Mouse (Mus musculus): ENCODE results near the gene Tmem63c. TPM values are rescaled to one million over a fixed set of nuclear protein-coding genes. Genes with fewer than 3 reads are reported as not detected.

The Tmem63c gene
- polyA plus RNA-seq (2014; fragmentation: Nextera tagmentation; extraction: Ambion mirVana), result not detected in 2 replicates

- H3K4me3 ChIP-seq (ENCODE audit: low read depth, low read length), result no peak within 1 kb of the TSS
- H3K4me2 ChIP-seq, result no peak within 1 kb of the TSS
- H3K27ac ChIP-seq (ENCODE audit: low read depth, low read length), result no peak within 1 kb of the TSS
- H3K9ac ChIP-seq (ENCODE audit: low read depth, low read length), result no peak within 1 kb of the TSS
- no peak for DNase-seq (ENCODE audit: low spot score)
- H3K27me3 ChIP-seq (replicated peaks; ENCODE audit: control insufficient read depth, insufficient read depth, low read length), result peaks cover 7% of the 10 kb centered on the region
- no peaks in the 10 kb centered on the region for H3K9me3 ChIP-seq (ENCODE audit: control insufficient read depth, low read length)
- no peaks in the 10 kb centered on the region; the same call in 1 of the 2 replicates for H3K4me1 ChIP-seq (replicated peaks; ENCODE audit: control insufficient read depth, insufficient read depth, low read length)
- WGBS, result 64% methylated on average over 6 of the region's 6 CpGs
- no peak for ATAC-seq (replicated peaks; ENCODE audit: low FRiP score)
- H3K36me3 ChIP-seq (ENCODE audit: control insufficient read depth, insufficient read depth, low read length), result no peaks in the 10 kb centered on the region
These were observed at the start of gene Tmem63c for GRCm38 (mm10) chr12:87021040-87021439. Gene Tmem63c (plus strand): TSS chr12:87021340.

- no peak for DNase-seq (ENCODE audit: low spot score)
- no peak overlapping the region for H3K4me2 ChIP-seq
These were observed 47.9 kb upstream of the Tmem63c start for GRCm38 (mm10) chr12:86973216-86973615.

GRCm38 (mm10) chr12:86973706-86974105 is 47.4 kb upstream of the Tmem63c start:
- ATAC-seq (replicated peaks; ENCODE audit: low FRiP score) (no peak), DNase-seq (ENCODE audit: low spot score) (no peak)
- no peak overlapping the region for H3K4me2 ChIP-seq
- H3K36me3 ChIP-seq (ENCODE audit: control insufficient read depth, insufficient read depth, low read length), result no peaks in the 10 kb centered on the region
- peaks cover 10% of the 10 kb centered on the region for H3K27me3 ChIP-seq (replicated peaks; ENCODE audit: control insufficient read depth, insufficient read depth, low read length)
- H3K9me3 ChIP-seq (ENCODE audit: control insufficient read depth, low read length), result no peaks in the 10 kb centered on the region
- 47% methylated on average over 8 of the region's 8 CpGs for WGBS
- H3K9ac ChIP-seq (ENCODE audit: low read depth, low read length), result no peak overlapping the region
- H3K4me1 ChIP-seq (replicated peaks; ENCODE audit: control insufficient read depth, insufficient read depth, low read length), result peaks cover 16% of the 10 kb centered on the region
- no peak overlapping the region for H3K4me3 ChIP-seq (ENCODE audit: low read depth, low read length)
- no peak overlapping the region for H3K27ac ChIP-seq (ENCODE audit: low read depth, low read length)

More at GRCm38 (mm10) chr12:86973216-86973615, 47.9 kb upstream of the Tmem63c start:
- peaks cover 21% of the 10 kb centered on the region for H3K4me1 ChIP-seq (replicated peaks; ENCODE audit: control insufficient read depth, insufficient read depth, low read length)
- no peaks in the 10 kb centered on the region for H3K9me3 ChIP-seq (ENCODE audit: control insufficient read depth, low read length)
- no peak for ATAC-seq (replicated peaks; ENCODE audit: low FRiP score)
- WGBS, result 63% methylated on average over 7 of the region's 7 CpGs
- peaks cover 9% of the 10 kb centered on the region for H3K27me3 ChIP-seq (replicated peaks; ENCODE audit: control insufficient read depth, insufficient read depth, low read length)
- no peak overlapping the region for H3K9ac ChIP-seq (ENCODE audit: low read depth, low read length)
- H3K27ac ChIP-seq (ENCODE audit: low read depth, low read length), result no peak overlapping the region
- H3K4me3 ChIP-seq (ENCODE audit: low read depth, low read length), result no peak overlapping the region
- H3K36me3 ChIP-seq (ENCODE audit: control insufficient read depth, insufficient read depth, low read length), result no peaks in the 10 kb centered on the region

- Histone ChIP-seq H3K4me3 (ENCODE audit: low read depth, low read length) (peak overlapping the region; percentile 37), H3K4me1 (replicated peaks; ENCODE audit: control insufficient read depth, insufficient read depth, low read length) (peaks cover 9% of the 10 kb centered on the region; the same call in 1 of the 2 replicates), H3K4me2 (peak overlapping the region; percentile 68), H3K27ac (ENCODE audit: low read depth, low read length) (no peak overlapping the region), H3K9me3 (ENCODE audit: control insufficient read depth, low read length) (no peaks in the 10 kb centered on the region), H3K27me3 (replicated peaks; ENCODE audit: control insufficient read depth, insufficient read depth, low read length) (peaks cover 15% of the 10 kb centered on the region), H3K9ac (ENCODE audit: low read depth, low read length) (peak overlapping the region; percentile 27; the same call in 1 of the 2 replicates), H3K36me3 (ENCODE audit: control insufficient read depth, insufficient read depth, low read length) (no peaks in the 10 kb centered on the region)
- DNase-seq (ENCODE audit: low spot score) (peak; percentile 80), ATAC-seq (replicated peaks; ENCODE audit: low FRiP score) (peak; percentile 69)
- WGBS, result 11% methylated on average over 40 of the region's 40 CpGs
These were observed 46.5 kb upstream of the Tmem63c start for GRCm38 (mm10) chr12:86974387-86975288.

- Histone ChIP-seq H3K4me2 (no peak overlapping the region), H3K36me3 (ENCODE audit: control insufficient read depth, insufficient read depth, low read length) (no peaks in the 10 kb centered on the region), H3K9me3 (ENCODE audit: control insufficient read depth, low read length) (no peaks in the 10 kb centered on the region), H3K4me1 (replicated peaks; ENCODE audit: control insufficient read depth, insufficient read depth, low read length) (peaks cover 7% of the 10 kb centered on the region; the same call in 1 of the 2 replicates), H3K9ac (ENCODE audit: low read depth, low read length) (no peak overlapping the region), H3K4me3 (ENCODE audit: low read depth, low read length) (no peak overlapping the region), H3K27ac (ENCODE audit: low read depth, low read length) (no peak overlapping the region), H3K27me3 (replicated peaks; ENCODE audit: control insufficient read depth, insufficient read depth, low read length) (peaks cover 23% of the 10 kb centered on the region)
- ATAC-seq (replicated peaks; ENCODE audit: low FRiP score) (no peak), DNase-seq (ENCODE audit: low spot score) (no peak)
- WGBS, result 41% methylated on average over 10 of the region's 10 CpGs
These were observed 45.4 kb upstream of the Tmem63c start for GRCm38 (mm10) chr12:86975761-86976160.

GRCm38 (mm10) chr12:86976511-86977168 is 44.5 kb upstream of the Tmem63c start:
- ATAC-seq (replicated peaks; ENCODE audit: low FRiP score), result no peak
- no peaks in the 10 kb centered on the region for H3K9me3 ChIP-seq (ENCODE audit: control insufficient read depth, low read length)
- H3K27me3 ChIP-seq (replicated peaks; ENCODE audit: control insufficient read depth, insufficient read depth, low read length), result peaks cover 30% of the 10 kb centered on the region
- WGBS, result 53% methylated on average over 6 of the region's 6 CpGs
- H3K4me1 ChIP-seq (replicated peaks; ENCODE audit: control insufficient read depth, insufficient read depth, low read length), result peaks cover 7% of the 10 kb centered on the region; the same call in 1 of the 2 replicates
- no peak overlapping the region for H3K4me3 ChIP-seq (ENCODE audit: low read depth, low read length)
- no peaks in the 10 kb centered on the region for H3K36me3 ChIP-seq (ENCODE audit: control insufficient read depth, insufficient read depth, low read length)
- no peak for DNase-seq (ENCODE audit: low spot score)
- H3K4me2 ChIP-seq, result no peak overlapping the region
- H3K27ac ChIP-seq (ENCODE audit: low read depth, low read length), result no peak overlapping the region
- no peak overlapping the region for H3K9ac ChIP-seq (ENCODE audit: low read depth, low read length)

GRCm38 (mm10) chr12:86977833-86978232 is 43.3 kb upstream of the Tmem63c start:
- no peak overlapping the region for H3K4me2 ChIP-seq
- WGBS, result 16% methylated on average over 15 of the region's 15 CpGs

GRCm38 (mm10) chr12:86981180-86981579 is 40.0 kb upstream of the Tmem63c start:
- peaks cover 57% of the 10 kb centered on the region for H3K27me3 ChIP-seq (replicated peaks; ENCODE audit: control insufficient read depth, insufficient read depth, low read length)
- WGBS, result 25% methylated on average over 9 of the region's 9 CpGs
- no peak for DNase-seq (ENCODE audit: low spot score)
- no peaks in the 10 kb centered on the region for H3K4me1 ChIP-seq (replicated peaks; ENCODE audit: control insufficient read depth, insufficient read depth, low read length)
- no peak overlapping the region for H3K4me2 ChIP-seq
- no peak overlapping the region for H3K4me3 ChIP-seq (ENCODE audit: low read depth, low read length)
- H3K9ac ChIP-seq (ENCODE audit: low read depth, low read length), result no peak overlapping the region
- no peak for ATAC-seq (replicated peaks; ENCODE audit: low FRiP score)
- H3K36me3 ChIP-seq (ENCODE audit: control insufficient read depth, insufficient read depth, low read length), result no peaks in the 10 kb centered on the region
- H3K9me3 ChIP-seq (ENCODE audit: control insufficient read depth, low read length), result no peaks in the 10 kb centered on the region
- H3K27ac ChIP-seq (ENCODE audit: low read depth, low read length), result no peak overlapping the region

More at GRCm38 (mm10) chr12:86977833-86978232, 43.3 kb upstream of the Tmem63c start:
- Histone ChIP-seq H3K36me3 (ENCODE audit: control insufficient read depth, insufficient read depth, low read length) (no peaks in the 10 kb centered on the region), H3K4me3 (ENCODE audit: low read depth, low read length) (no peak overlapping the region), H3K9me3 (ENCODE audit: control insufficient read depth, low read length) (no peaks in the 10 kb centered on the region), H3K4me1 (replicated peaks; ENCODE audit: control insufficient read depth, insufficient read depth, low read length) (peaks cover 7% of the 10 kb centered on the region; the same call in 1 of the 2 replicates), H3K9ac (ENCODE audit: low read depth, low read length) (no peak overlapping the region), H3K27me3 (replicated peaks; ENCODE audit: control insufficient read depth, insufficient read depth, low read length) (peaks cover 35% of the 10 kb centered on the region), H3K27ac (ENCODE audit: low read depth, low read length) (no peak overlapping the region)
- ATAC-seq (replicated peaks; ENCODE audit: low FRiP score) (no peak), DNase-seq (ENCODE audit: low spot score) (no peak)
